Comparison of ENCODE assay signal across 9 mouse cellular contexts in the genomic region with DNA sequence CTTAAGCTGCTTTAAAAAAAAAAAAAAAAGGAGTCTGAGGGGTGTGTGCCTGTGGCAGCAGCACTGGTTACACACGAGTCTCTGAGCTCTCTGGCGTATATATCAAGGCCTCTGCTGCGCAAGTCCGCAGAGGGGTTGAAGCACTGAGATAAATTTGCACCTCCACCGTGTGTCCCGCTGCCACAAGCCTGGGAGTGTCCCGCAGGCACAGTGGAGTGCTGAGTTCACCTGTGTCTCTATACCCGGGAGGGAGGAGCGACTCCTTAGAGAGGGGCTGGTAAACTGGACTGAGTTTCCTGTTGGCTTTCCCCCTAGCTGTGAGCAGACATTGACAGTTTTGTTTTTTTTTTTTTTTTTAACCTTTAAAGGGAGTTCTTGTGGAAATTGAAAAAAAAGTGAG.
DNase-seq lines count a peak whose midpoint lies in the region; ATAC-seq and TF ChIP-seq lines count a peak whose summit lies in the region.
"Had no signal": no experiment of that assay in that cellular context is flagged by ENCODE, and none has a peak within 500 bp of the region (broad histone marks: within the 10 kb centered on the region; RNA-seq: fewer than 3 reads in every experiment).

No protein-coding gene starts in this region.

- H3K4me1 ChIP-seq in forebrain, embryonic 10.5 days = peaks cover 23% of the 10 kb centered on the region
- H3K4me1 ChIP-seq in forebrain, postnatal 0 days (ENCODE audit: insufficient read depth) = no peaks in the 10 kb centered on the region
- H3K4me1 ChIP-seq in intestine, embryonic 14.5 days (replicated peaks; ENCODE audit: control insufficient read depth, insufficient read depth, low read length) = no peaks in the 10 kb centered on the region
- no peaks in the 10 kb centered on the region for H3K4me1 ChIP-seq in intestine, postnatal 0 days (replicated peaks; ENCODE audit: control insufficient read depth, insufficient read depth, low read length)
- peaks cover 13% of the 10 kb centered on the region; the same call in 1 of the 2 replicates for H3K4me1 ChIP-seq in embryonic facial prominence, embryonic 14.5 days (ENCODE audit: control insufficient read depth, insufficient read depth, low read length)
- peaks cover 15% of the 10 kb centered on the region for H3K4me1 ChIP-seq in midbrain, embryonic 14.5 days (ENCODE audit: control insufficient read depth, insufficient read depth, low read length)

- ATAC-seq in forebrain, postnatal 0 days = no peak
- no peak for ATAC-seq in intestine, embryonic 14.5 days (replicated peaks; ENCODE audit: low FRiP score, low TSS enrichment, low read depth)
- no peak for ATAC-seq in intestine, postnatal 0 days
- ATAC-seq in embryonic facial prominence, embryonic 14.5 days (ENCODE audit: low read depth) = 0 out of 2 replicates have a peak, but pooled peaks have one; percentile 62
- ATAC-seq in midbrain, embryonic 14.5 days (ENCODE audit: low FRiP score, low TSS enrichment) = peak; percentile 40; the same call in 1 of the 2 replicates

- H3K27me3 ChIP-seq in forebrain, embryonic 10.5 days (ENCODE audit: poor library complexity, severe bottlenecking) = peaks cover 10% of the 10 kb centered on the region; the same call in 1 of the 2 replicates
- no peaks in the 10 kb centered on the region for H3K27me3 ChIP-seq in forebrain, postnatal 0 days (ENCODE audit: insufficient read depth, low read length)
- H3K27me3 ChIP-seq in intestine, embryonic 14.5 days (replicated peaks; ENCODE audit: control insufficient read depth, insufficient read depth, low read length) = no peaks in the 10 kb centered on the region
- H3K27me3 ChIP-seq in intestine, postnatal 0 days (replicated peaks; ENCODE audit: control insufficient read depth, insufficient read depth, low read length) = no peaks in the 10 kb centered on the region
- H3K27me3 ChIP-seq in embryonic facial prominence, embryonic 14.5 days (replicated peaks; ENCODE audit: control insufficient read depth, insufficient read depth, low read length) = no peaks in the 10 kb centered on the region
- no peaks in the 10 kb centered on the region for H3K27me3 ChIP-seq in midbrain, embryonic 14.5 days (ENCODE audit: control insufficient read depth, insufficient read depth, low read length)

- 12% methylated on average over 9 of the region's 9 CpGs for WGBS in forebrain, embryonic 10.5 days
- WGBS in forebrain, postnatal 0 days = 16% methylated on average over 9 of the region's 9 CpGs
- 19% methylated on average over 9 of the region's 9 CpGs for whole genome bisulfite sequencing in intestine, embryonic 14.5 days
- WGBS in intestine, postnatal 0 days = 16% methylated on average over 9 of the region's 9 CpGs
- WGBS in embryonic facial prominence, embryonic 14.5 days = 14% methylated on average over 9 of the region's 9 CpGs
- WGBS in midbrain, embryonic 14.5 days = 17% methylated on average over 9 of the region's 9 CpGs

- H3K27ac ChIP-seq in forebrain, embryonic 10.5 days = no peak overlapping the region
- H3K27ac ChIP-seq in forebrain, postnatal 0 days (ENCODE audit: low read depth, low read length) = no peak overlapping the region
- no peak overlapping the region for H3K27ac ChIP-seq in intestine, embryonic 14.5 days (ENCODE audit: low read depth)
- no peak overlapping the region for H3K27ac ChIP-seq in intestine, postnatal 0 days (ENCODE audit: low read depth, low read length)
- H3K27ac ChIP-seq in embryonic facial prominence, embryonic 14.5 days (replicated peaks; ENCODE audit: low read depth, low read length) = no peak overlapping the region
- no peak overlapping the region for H3K27ac ChIP-seq in midbrain, embryonic 14.5 days (replicated peaks; ENCODE audit: low read depth, low read length)

- no peaks in the 10 kb centered on the region for H3K36me3 ChIP-seq in forebrain, embryonic 10.5 days (replicated peaks)
- no peaks in the 10 kb centered on the region for H3K36me3 ChIP-seq in forebrain, postnatal 0 days (ENCODE audit: insufficient read depth)
- no peaks in the 10 kb centered on the region for H3K36me3 ChIP-seq in intestine, embryonic 14.5 days (ENCODE audit: control insufficient read depth, insufficient read depth, low read length)
- no peaks in the 10 kb centered on the region for H3K36me3 ChIP-seq in intestine, postnatal 0 days (ENCODE audit: control insufficient read depth, insufficient read depth)
- no peaks in the 10 kb centered on the region for H3K36me3 ChIP-seq in embryonic facial prominence, embryonic 14.5 days (ENCODE audit: control insufficient read depth, insufficient read depth, low read length)
- no peaks in the 10 kb centered on the region for H3K36me3 ChIP-seq in midbrain, embryonic 14.5 days (ENCODE audit: control insufficient read depth, insufficient read depth, low read length)

- H3K9me3 ChIP-seq in forebrain, embryonic 10.5 days = no peaks in the 10 kb centered on the region; the same call in 1 of the 2 replicates
- no peaks in the 10 kb centered on the region for H3K9me3 ChIP-seq in forebrain, postnatal 0 days (ENCODE audit: low read length)
- no peaks in the 10 kb centered on the region for H3K9me3 ChIP-seq in intestine, embryonic 14.5 days (ENCODE audit: control insufficient read depth, low read length)
- H3K9me3 ChIP-seq in intestine, postnatal 0 days (ENCODE audit: control insufficient read depth) = no peaks in the 10 kb centered on the region
- no peaks in the 10 kb centered on the region for H3K9me3 ChIP-seq in embryonic facial prominence, embryonic 14.5 days (ENCODE audit: control insufficient read depth, low read length)
- no peaks in the 10 kb centered on the region for H3K9me3 ChIP-seq in midbrain, embryonic 14.5 days (ENCODE audit: control insufficient read depth, low read length)

- no peak for TF ChIP-seq CTCF in forebrain, postnatal 0 days (IDR thresholded peaks at IDR 0.05; ENCODE audit: low read depth)
- no peak for TF ChIP-seq CTCF in intestine, postnatal 0 days (IDR thresholded peaks at IDR 0.05; ENCODE audit: low read depth)

- peak overlapping the region; percentile 29; the same call in 1 of the 2 replicates for H3K4me3 ChIP-seq in forebrain, embryonic 10.5 days
- H3K4me3 ChIP-seq in forebrain, postnatal 0 days (ENCODE audit: low read depth, low read length) = no peak overlapping the region
- no peak overlapping the region for H3K4me3 ChIP-seq in intestine, embryonic 14.5 days (ENCODE audit: low read depth, low read length)
- H3K4me3 ChIP-seq in intestine, postnatal 0 days (ENCODE audit: low read depth, low read length) = no peak overlapping the region
- H3K4me3 ChIP-seq in embryonic facial prominence, embryonic 14.5 days (ENCODE audit: low read depth, low read length) = no peak overlapping the region
- no peak overlapping the region for H3K4me3 ChIP-seq in midbrain, embryonic 14.5 days (replicated peaks; ENCODE audit: low read depth, low read length)

- H3K9ac ChIP-seq in forebrain, postnatal 0 days = no peak overlapping the region
- no peak overlapping the region for H3K9ac ChIP-seq in intestine, embryonic 14.5 days (ENCODE audit: low read length)
- H3K9ac ChIP-seq in intestine, postnatal 0 days (ENCODE audit: low read depth, low read length) = no peak overlapping the region
- no peak overlapping the region for H3K9ac ChIP-seq in embryonic facial prominence, embryonic 14.5 days (ENCODE audit: low read depth, low read length)
- H3K9ac ChIP-seq in midbrain, embryonic 14.5 days (replicated peaks; ENCODE audit: low read length) = no peak overlapping the region
- H3K9ac ChIP-seq: lung, embryonic 14.5 days had no signal

- no peak for DNase-seq in forebrain, embryonic 10.5 days (ENCODE audit: extremely low spot score, low spot score)
- no peak for DNase-seq in forebrain, postnatal 0 days
- peak; percentile 53 for DNase-seq in intestine, embryonic 14.5 days (ENCODE audit: low spot score)
- no peak for DNase-seq in embryonic facial prominence, embryonic 14.5 days (ENCODE audit: low spot score)
- DNase-seq in midbrain, embryonic 14.5 days = no peak
- DNase-seq in frontal cortex, postnatal 10 days (ENCODE audit: low spot score in 2 of 2) = no peak
- no peak for DNase-seq in lung, postnatal 25 days (ENCODE audit: low spot score)

- no peak overlapping the region for H3K4me2 ChIP-seq in forebrain, postnatal 0 days (ENCODE audit: low read depth)
- no peak overlapping the region for H3K4me2 ChIP-seq in intestine, embryonic 14.5 days (ENCODE audit: low read length)
- no peak overlapping the region for H3K4me2 ChIP-seq in intestine, postnatal 0 days (replicated peaks; ENCODE audit: low read depth)
- peak overlapping the region; percentile 33 for H3K4me2 ChIP-seq in embryonic facial prominence, embryonic 14.5 days (ENCODE audit: low read depth, low read length)
- 0 out of 2 replicates have a peak overlapping the region, but pooled peaks have one; percentile 16 for H3K4me2 ChIP-seq in midbrain, embryonic 14.5 days (ENCODE audit: low read length)
- H3K4me2 ChIP-seq: lung, embryonic 14.5 days had no signal

Comparison
In these comparisons a context has a peak if more than half of its experiments do, and no peak if none do; other contexts are left out.
1. ATAC-seq: peak in embryonic facial prominence, embryonic 14.5 days (single experiment) and midbrain, embryonic 14.5 days (single experiment); none in forebrain, postnatal 0 days (single experiment), intestine, embryonic 14.5 days (single experiment) and intestine, postnatal 0 days (single experiment).
2. H3K4me2 ChIP-seq: peak in embryonic facial prominence, embryonic 14.5 days (single experiment) and midbrain, embryonic 14.5 days (single experiment); none in forebrain, postnatal 0 days (single experiment), intestine, embryonic 14.5 days (single experiment) and intestine, postnatal 0 days (single experiment).